8 mouse cellular contexts compared by ENCODE assay signal in the genomic region with DNA sequence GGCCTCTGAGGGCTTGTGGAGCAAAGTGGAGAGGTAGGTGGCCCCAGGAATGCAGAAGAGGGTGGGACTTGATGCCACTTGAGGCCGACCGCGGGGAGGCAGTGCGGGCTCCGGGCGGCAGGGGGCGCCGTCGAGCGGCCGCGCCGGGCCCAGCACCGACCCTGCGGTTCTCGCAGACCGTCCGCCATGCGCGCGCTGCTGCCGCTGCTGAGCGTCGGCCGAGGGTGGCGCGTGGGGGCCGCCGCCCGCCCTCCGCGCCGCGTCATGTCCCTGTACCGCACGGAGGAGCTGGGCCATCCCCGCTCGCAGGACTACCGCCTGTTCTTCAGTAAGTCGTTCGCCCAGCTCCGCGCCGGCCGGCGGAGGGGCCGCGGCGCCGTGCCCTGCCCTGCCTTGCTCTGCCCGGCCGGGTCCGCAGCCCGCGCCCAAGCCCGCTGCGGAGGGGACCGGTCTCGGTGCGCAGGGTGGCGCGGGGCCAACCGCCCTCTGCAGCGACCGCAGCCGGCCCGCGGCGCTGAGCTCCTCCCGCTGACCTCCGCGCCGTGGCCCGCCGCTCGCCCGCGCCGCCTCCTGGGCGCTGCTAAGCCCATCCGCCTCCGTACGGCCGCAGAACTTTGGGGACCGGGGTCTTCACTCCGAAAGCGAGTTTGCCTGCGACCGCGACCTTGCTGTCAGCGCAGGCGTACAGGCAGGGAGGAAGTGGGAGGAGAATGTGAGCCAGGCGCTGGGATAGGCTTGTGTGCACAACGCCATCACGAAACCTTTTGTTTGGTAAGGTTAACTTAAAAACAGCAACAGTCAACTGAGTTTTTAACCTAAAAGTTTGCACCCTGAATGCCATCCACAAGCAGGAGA. TPM values are rescaled to one million over a fixed set of nuclear protein-coding genes. Genes with fewer than 3 reads are reported as not detected.
A peak's percentile ranks its signal among the peaks of the same experiment; 100 is the strongest.
DNase-seq lines count a peak whose midpoint lies in the region; ATAC-seq and TF ChIP-seq lines count a peak whose summit lies in the region.

A gene (plus strand): TSS at position 157 of the 855 bp plus-strand sequence.

- peaks cover 26% of the 10 kb centered on the region for H3K36me3 ChIP-seq in G1E (replicated peaks)
- H3K36me3 ChIP-seq in forebrain, postnatal 0 days (ENCODE audit: insufficient read depth), result no peaks in the 10 kb centered on the region
- peaks cover 2% of the 10 kb centered on the region; the same call in 1 of the 2 replicates for H3K36me3 ChIP-seq in lung, embryonic 16.5 days (ENCODE audit: control insufficient read depth, insufficient read depth, low read length)

- peak; percentile 90 for ATAC-seq in G1E (ENCODE audit: extremely low read depth, insufficient number of reproducible peaks, low FRiP score, poor library complexity, severe bottlenecking)
- peak; percentile 96 for ATAC-seq in forebrain, postnatal 0 days
- peak; percentile 96 for ATAC-seq in lung, embryonic 16.5 days (ENCODE audit: low read depth)

- peaks cover 30% of the 10 kb centered on the region for H3K4me1 ChIP-seq in G1E (ENCODE audit: insufficient read depth, low read depth, low read length)
- 0 out of 2 replicates have a peak, but pooled peaks cover 6% of the 10 kb centered on the region for H3K4me1 ChIP-seq in forebrain, postnatal 0 days (ENCODE audit: insufficient read depth)
- no peaks in the 10 kb centered on the region for H3K4me1 ChIP-seq in lung, embryonic 16.5 days (replicated peaks; ENCODE audit: control insufficient read depth, insufficient read depth, low read length)

- peak within 1 kb of the TSS; percentile 94 for H3K27ac ChIP-seq in forebrain, postnatal 0 days (ENCODE audit: low read depth, low read length)
- peak within 1 kb of the TSS; percentile 98 for H3K27ac ChIP-seq in lung, embryonic 16.5 days (ENCODE audit: low read length)

- peak; percentile 76 for TF ChIP-seq CTCF in G1E (IDR thresholded peaks at IDR 0.05; ENCODE audit: low read depth, low read length)
- peak; percentile 75 for TF ChIP-seq CTCF in forebrain, postnatal 0 days (IDR thresholded peaks at IDR 0.05; ENCODE audit: low read depth)

- WGBS in forebrain, postnatal 0 days, result under 1% methylated on average over 87 of the region's 95 CpGs
- WGBS in lung, embryonic 16.5 days, result under 1% methylated on average over 61 of the region's 95 CpGs

- no peaks in the 10 kb centered on the region for H3K9me3 ChIP-seq in G1E (replicated peaks)
- H3K9me3 ChIP-seq in forebrain, postnatal 0 days (ENCODE audit: low read length), result no peaks in the 10 kb centered on the region
- H3K9me3 ChIP-seq in lung, embryonic 16.5 days (ENCODE audit: control insufficient read depth, low read length), result peaks cover 5% of the 10 kb centered on the region

- peak within 1 kb of the TSS; percentile 93 for H3K4me3 ChIP-seq in G1E (ENCODE audit: low read depth, low read length)
- H3K4me3 ChIP-seq in forebrain, postnatal 0 days (ENCODE audit: low read depth, low read length), result peak within 1 kb of the TSS; percentile 64
- peak within 1 kb of the TSS; percentile 80 for H3K4me3 ChIP-seq in lung, embryonic 16.5 days (ENCODE audit: low read length)

- peak within 1 kb of the TSS; percentile 56 for H3K4me2 ChIP-seq in forebrain, postnatal 0 days (ENCODE audit: low read depth)
- peak within 1 kb of the TSS; percentile 70 for H3K4me2 ChIP-seq in lung, embryonic 16.5 days (ENCODE audit: low read depth, low read length)

- peak; percentile 85 for DNase-seq in G1E (ENCODE audit: low spot score)
- DNase-seq in cerebellum, adult 18-20 months, result peak; percentile 80 to 92
- DNase-seq in forebrain, postnatal 0 days, result peak; percentile 87
- DNase-seq in heart, postnatal 4 days, result peak; percentile 85
- peak; percentile 60 to 75 for DNase-seq in layer of hippocampus, adult 8-10 months (ENCODE audit: low spot score in 2 of 2)
- DNase-seq in ovary, postnatal 10 days (ENCODE audit: low spot score), result peak; percentile 65
- DNase-seq in thymus, postnatal 10 days (ENCODE audit: low spot score in 2 of 2), result peak; percentile 85 to 88

- peaks cover 2% of the 10 kb centered on the region; the same call in 1 of the 2 replicates for H3K27me3 ChIP-seq in G1E (ENCODE audit: insufficient read depth, low read length)
- no peaks in the 10 kb centered on the region for H3K27me3 ChIP-seq in forebrain, postnatal 0 days (ENCODE audit: insufficient read depth, low read length)
- no peaks in the 10 kb centered on the region for H3K27me3 ChIP-seq in lung, embryonic 16.5 days (ENCODE audit: control insufficient read depth, insufficient read depth, low read depth, low read length)

- peak within 1 kb of the TSS; percentile 88 for H3K9ac ChIP-seq in forebrain, postnatal 0 days
- peak within 1 kb of the TSS; percentile 97 for H3K9ac ChIP-seq in lung, embryonic 16.5 days (ENCODE audit: low read length)

RNA-seq across cellular contexts. Expression of the gene that starts here (rescaled TPM):
- 38.1 and 40.6 TPM in 2 replicates for total RNA-seq in G1E (2014; fragmentation: Nextera tagmentation)
- 115 and 145 TPM in 2 replicates for total RNA-seq in G1E (2017)
- polyA plus RNA-seq in G1E (2012), result 67.3 and 67.8 TPM in 2 replicates
- 34.4 and 47.6 TPM in 2 replicates for total RNA-seq in forebrain, postnatal 0 days (2014; rRNA removed)
- polyA plus RNA-seq in forebrain, postnatal 0 days (2015; fragmentation: Nextera tagmentation; extraction: Ambion mirVana), result 82.8 and 91.0 TPM in 2 replicates
- 10 to 100 TPM; 83.7 to 92.5 TPM for total RNA-seq in heart, postnatal 4 days (2021)
- 10 to 100 TPM; 43.2 to 56.4 (median 53.2) TPM for total RNA-seq in layer of hippocampus, adult 8-10 months (2022)
- polyA plus RNA-seq in lung, embryonic 16.5 days (2015; fragmentation: Nextera tagmentation; extraction: Ambion mirVana), result 111 and 113 TPM in 2 replicates

Comparison
In these comparisons a context has a peak if more than half of its experiments do, and no peak if none do; other contexts are left out.
1. Peak in every context shown above with its lines: DNase-seq, ATAC-seq, H3K4me3 ChIP-seq and H3K27ac ChIP-seq.